Mouse (Mus musculus) CD4-positive, CD25-positive, alpha-beta regulatory T cell (primary cell): Measurements from ENCODE around the gene B3galt2. TPM values are rescaled to one million over a fixed set of nuclear protein-coding genes. Genes with fewer than 3 reads are reported as not detected.

ENCODE experiments used
- polyA plus RNA-seq: library from polyadenylated mRNA; unstranded; fragments of 100-300 nt; shearing (Covaris generic); gene quantifications from one replicate; pipeline ENCODE4 v1.2.1, GENCODE M21; 2017

The B3galt2 gene
- polyA plus RNA-seq: 0.20 TPM

GRCm38 (mm10) chr1:143640650-143641407 is at the start of gene B3galt2:
Gene B3galt2 (plus strand): TSS chr1:143640664.

GRCm38 (mm10) chr1:143702741-143703262 is 62.3 kb downstream of the B3galt2 start, which contains the start of gene Cdc73:
Gene Cdc73 (minus strand): TSS chr1:143702893.

Other genes with a start within 250 kb of the B3galt2 start
- 69.1 TPM for gene Cdc73, start 62.2 kb downstream of the B3galt2 start, polyA plus RNA-seq
- gene Glrx2, start 75.7 kb downstream of the B3galt2 start, polyA plus RNA-seq: 80.7 TPM
- gene Trove2, start 136.4 kb downstream of the B3galt2 start, polyA plus RNA-seq: 3.9 TPM
- gene Uchl5, start 136.6 kb downstream of the B3galt2 start, polyA plus RNA-seq: 57.7 TPM